Mouse (Mus musculus): ENCODE measurements around the gene Arfip1. TPM values are rescaled to one million over a fixed set of nuclear protein-coding genes. Genes with fewer than 3 reads are reported as not detected.

Gene Arfip1
- total RNA-seq, 2 experiments from 2014 or later, result 16.7 to 17.4 TPM

GRCm38 (mm10) chr3:84471146-84471545 is 111.3 kb downstream of the Arfip1 start:
- DNase-seq (ENCODE audit: low spot score in 2 of 2), result no peak

GRCm38 (mm10) chr3:84468111-84468453 is 114.3 kb downstream of the Arfip1 start:
- intact Hi-C loops (cut with DNase I), result no loop called here

More at GRCm38 (mm10) chr3:84471146-84471545, 111.3 kb downstream of the Arfip1 start:
- intact Hi-C loops (cut with DNase I), result no loop called here

GRCm38 (mm10) chr3:84467419-84468110 is 114.9 kb downstream of the Arfip1 start:
- no peak for DNase-seq (ENCODE audit: low spot score in 2 of 2)
- intact Hi-C loops (cut with DNase I), result no loop called here

More at GRCm38 (mm10) chr3:84468111-84468453, 114.3 kb downstream of the Arfip1 start:
- no peak for DNase-seq (ENCODE audit: low spot score in 2 of 2)

GRCm38 (mm10) chr3:84465822-84466500 is 116.5 kb downstream of the Arfip1 start:
- DNase-seq (ENCODE audit: low spot score in 2 of 2), result no peak
- intact Hi-C loops (cut with DNase I), result no loop called here

GRCm38 (mm10) chr3:84461687-84462086 is 120.7 kb downstream of the Arfip1 start:
- intact Hi-C loops (cut with DNase I), result no loop called here
- no peak for DNase-seq (ENCODE audit: low spot score in 2 of 2)

GRCm38 (mm10) chr3:84460952-84461351 is 121.5 kb downstream of the Arfip1 start:
- intact Hi-C loops (cut with DNase I), result no loop called here
- DNase-seq (ENCODE audit: low spot score in 2 of 2), result no peak

- intact Hi-C loops (cut with DNase I), result no loop called here
- DNase-seq (ENCODE audit: low spot score in 2 of 2), result no peak
Observed at GRCm38 (mm10) chr3:84460499-84460898, 121.9 kb downstream of the Arfip1 start.

- intact Hi-C loops (cut with DNase I), result no loop called here
- no peak for DNase-seq (ENCODE audit: low spot score in 2 of 2)
Observed at GRCm38 (mm10) chr3:84455733-84456417, 126.5 kb downstream of the Arfip1 start.

- intact Hi-C loops (cut with DNase I), result no loop called here
- DNase-seq (ENCODE audit: low spot score in 2 of 2), result no peak
Observed at GRCm38 (mm10) chr3:84450651-84451050, 131.8 kb downstream of the Arfip1 start.

GRCm38 (mm10) chr3:84449015-84449414 is 133.4 kb downstream of the Arfip1 start:
- intact Hi-C loops (cut with DNase I), result no loop called here
- no peak for DNase-seq (ENCODE audit: low spot score in 2 of 2)

GRCm38 (mm10) chr3:84447803-84448202 is 134.6 kb downstream of the Arfip1 start:
- intact Hi-C loops (cut with DNase I), result no loop called here
- DNase-seq (ENCODE audit: low spot score in 2 of 2), result no peak

Other genes with a start within 250 kb of the Arfip1 start
- 1 to 10 TPM; 4.1 to 4.6 TPM for gene Fhdc1, start 102.2 kb downstream of the Arfip1 start, total RNA-seq (2021)
- under 1 TPM in 1 of 2 experiments, not detected in 1; 0.10 TPM for gene Tigd4, start 10.9 kb upstream of the Arfip1 start, total RNA-seq (2021)
- gene Tmem154, start 83.6 kb upstream of the Arfip1 start, total RNA-seq (2021), result under 1 TPM; 0.20 to 0.32 TPM
- gene Fbxw7, start 232.6 kb upstream of the Arfip1 start, total RNA-seq (2021), result 100 to 1,000 TPM; 247 to 264 TPM

Data from left cerebral cortex, postnatal 36 days (tissue).